Mouse (Mus musculus) midbrain, embryonic 15.5 days (tissue): Measurements from ENCODE around the gene Nt5c3b. TPM values are rescaled to one million over a fixed set of nuclear protein-coding genes. Genes with fewer than 3 reads are reported as not detected.
A peak's percentile ranks its signal among the peaks of the same experiment; 100 is the strongest.

ENCODE experiments used
- ATAC-seq: fragments of 200-750 bp; cut with Nextera tagmentation; replicated peaks from 2 replicates; pipeline ENCODE4 v1.8.0; 2017; ENCODE audit warnings: moderate TSS enrichment
- H3K27ac ChIP-seq: fragments of 300-500 bp; sonication (generic); 2 replicates; pipeline ENCODE4 v1.5.1; 2015; ENCODE audit warnings: mild to moderate bottlenecking, inconsistent platforms
- H3K27me3 ChIP-seq: fragments of 300-500 bp; sonication (generic); replicated peaks from 2 replicates; pipeline ENCODE4 v1.6.1; 2015; ENCODE audit warnings: inconsistent platforms
- H3K36me3 ChIP-seq: fragments of 300-500 bp; sonication (generic); replicated peaks from 2 replicates; pipeline ENCODE4 v1.6.1; 2015; ENCODE audit warnings: inconsistent platforms
- H3K4me1 ChIP-seq: fragments of 300-500 bp; sonication (generic); 2 replicates; pipeline ENCODE4 v1.6.1; 2015; ENCODE audit warnings: inconsistent platforms
- H3K4me2 ChIP-seq: fragments of 300-500 bp; sonication (generic); 2 replicates; pipeline ENCODE4 v1.6.1; 2015; ENCODE audit warnings: inconsistent platforms, mild to moderate bottlenecking, moderate library complexity
- H3K4me3 ChIP-seq: fragments of 300-500 bp; sonication (generic); 2 replicates; pipeline ENCODE4 v1.5.1; 2015; ENCODE audit warnings: mild to moderate bottlenecking, inconsistent platforms
- H3K9ac ChIP-seq: fragments of 300-500 bp; sonication (generic); 2 replicates; pipeline ENCODE4 v1.6.1; 2015; ENCODE audit warnings: mild to moderate bottlenecking, inconsistent platforms
- H3K9me3 ChIP-seq: fragments of 300-500 bp; sonication (generic); 2 replicates; pipeline ENCODE4 v1.6.1; 2016; ENCODE audit warnings: inconsistent platforms
- WGBS: fragments of 180-500 bp; shearing (Covaris S2); methylation state at CpG from one replicate; pipeline ENCODE4 v1.1.7; 2015; ENCODE audit warnings: mixed read lengths; 5-methylcytosine and 5-hydroxymethylcytosine counted together
- polyA plus RNA-seq: library from polyadenylated mRNA; unstranded; fragments of >200 nt; fragmentation: Nextera tagmentation; extraction: Ambion mirVana; gene quantifications from 2 replicates; pipeline ENCODE4 v1.2.1, GENCODE M21; 2015

Nt5c3b gene
- polyA plus RNA-seq, 1 experiment from 2014 or later: 115 TPM

DNA sequence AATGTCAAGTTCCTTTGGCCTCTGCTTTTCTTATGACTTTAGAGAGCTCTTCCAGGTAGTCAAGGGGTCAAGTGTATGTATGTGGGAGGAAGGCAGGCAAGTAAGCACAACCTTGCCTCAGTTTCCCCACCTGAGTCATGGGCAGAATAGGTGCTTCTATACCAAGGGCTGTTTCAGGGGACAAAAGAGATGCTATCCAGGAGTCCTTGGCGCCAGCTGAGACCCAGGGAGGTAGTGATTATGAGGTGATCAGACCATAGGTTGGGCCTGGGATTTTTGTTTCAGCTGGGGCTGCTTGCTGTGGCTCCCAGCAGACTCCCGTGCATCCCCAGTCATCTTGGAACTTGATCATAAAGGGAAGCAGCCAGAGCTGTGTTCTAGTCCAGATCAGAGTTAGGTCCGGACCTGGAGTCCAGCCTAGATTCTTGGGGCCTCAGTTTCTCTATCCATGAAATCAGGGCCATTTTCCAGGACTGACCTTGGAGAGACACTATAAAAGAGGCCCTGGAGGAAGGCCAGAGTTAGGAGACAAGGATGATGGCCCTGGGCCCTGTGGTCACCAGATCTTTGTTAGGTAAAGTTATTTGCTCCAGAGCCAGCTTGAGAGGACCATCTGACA is 37.0 kb downstream of the Nt5c3b start:
- Histone ChIP-seq H3K36me3 (no peaks in the 10 kb centered on the region), H3K27ac (no peak overlapping the region), H3K27me3 (no peaks in the 10 kb centered on the region), H3K9me3 (no peaks in the 10 kb centered on the region), H3K4me1 (peaks cover 4% of the 10 kb centered on the region), H3K9ac (no peak overlapping the region), H3K4me2 (no peak overlapping the region), H3K4me3 (no peak overlapping the region)
- no peak for ATAC-seq
- WGBS: 79% methylated on average over 3 of the region's 3 CpGs

DNA sequence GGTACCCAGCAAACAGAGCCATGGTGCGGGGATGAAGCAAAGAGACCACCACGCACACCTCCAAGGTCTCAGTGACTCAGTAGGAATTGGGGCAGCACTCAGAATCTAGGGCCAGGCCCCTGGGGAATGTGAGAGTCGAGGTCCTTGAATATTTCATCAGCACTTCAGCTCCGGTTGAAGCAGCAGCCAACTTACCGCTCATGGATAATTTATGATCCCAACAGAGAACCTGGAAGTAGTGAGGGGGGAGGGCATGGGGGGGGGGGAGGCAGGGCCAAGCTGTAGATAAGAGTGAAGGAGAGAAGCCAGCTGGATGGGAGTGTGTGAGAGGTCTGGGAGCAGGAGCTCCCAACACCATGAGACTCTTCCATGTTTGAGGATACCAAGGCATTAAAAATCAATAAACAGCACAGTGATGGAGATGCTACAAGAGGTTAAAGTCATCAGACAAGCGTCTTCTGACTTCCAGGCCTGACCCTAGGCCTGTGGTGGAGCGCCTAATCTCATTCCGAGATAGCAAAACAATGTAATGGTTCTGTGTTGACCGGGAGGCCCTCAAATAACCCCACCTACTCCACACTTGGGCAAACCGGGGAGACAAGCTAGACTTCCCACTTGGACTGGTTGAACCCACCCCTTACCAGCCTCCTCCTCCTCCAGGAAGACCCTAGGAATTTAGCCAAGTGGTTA is 38.0 kb downstream of the Nt5c3b start:
- Histone ChIP-seq H3K4me2 (no peak overlapping the region), H3K9ac (no peak overlapping the region), H3K27me3 (no peaks in the 10 kb centered on the region), H3K4me3 (no peak overlapping the region), H3K9me3 (no peaks in the 10 kb centered on the region), H3K27ac (no peak overlapping the region), H3K4me1 (peaks cover 4% of the 10 kb centered on the region), H3K36me3 (no peaks in the 10 kb centered on the region)
- 64% methylated on average over 10 of the region's 10 CpGs for WGBS
- ATAC-seq: no peak

DNA sequence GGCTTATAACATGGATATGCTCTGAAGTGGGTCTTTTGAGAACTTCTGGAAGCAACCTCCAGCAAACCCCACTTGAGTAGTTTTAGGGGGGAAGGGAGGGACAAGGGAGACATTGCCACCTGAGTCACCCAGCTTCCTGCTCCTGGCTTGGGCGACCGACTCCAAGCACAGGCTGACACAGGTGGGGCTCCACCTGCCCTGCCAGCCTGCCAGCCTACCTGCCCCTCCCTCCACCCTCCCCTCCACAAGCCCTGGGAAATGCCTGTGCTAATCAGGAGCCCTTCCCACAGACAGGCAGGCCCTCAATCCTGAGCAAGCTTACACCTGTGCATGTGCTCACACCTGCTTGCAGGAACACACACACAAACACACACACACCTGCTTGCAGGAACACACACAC is 38.9 kb downstream of the Nt5c3b start:
- Histone ChIP-seq H3K9me3 (no peaks in the 10 kb centered on the region), H3K4me3 (no peak overlapping the region), H3K27ac (no peak overlapping the region), H3K9ac (no peak overlapping the region), H3K4me2 (no peak overlapping the region), H3K4me1 (peaks cover 7% of the 10 kb centered on the region), H3K27me3 (no peaks in the 10 kb centered on the region), H3K36me3 (no peaks in the 10 kb centered on the region)
- WGBS: 88% methylated on average over 2 of the region's 2 CpGs
- no peak for ATAC-seq

DNA sequence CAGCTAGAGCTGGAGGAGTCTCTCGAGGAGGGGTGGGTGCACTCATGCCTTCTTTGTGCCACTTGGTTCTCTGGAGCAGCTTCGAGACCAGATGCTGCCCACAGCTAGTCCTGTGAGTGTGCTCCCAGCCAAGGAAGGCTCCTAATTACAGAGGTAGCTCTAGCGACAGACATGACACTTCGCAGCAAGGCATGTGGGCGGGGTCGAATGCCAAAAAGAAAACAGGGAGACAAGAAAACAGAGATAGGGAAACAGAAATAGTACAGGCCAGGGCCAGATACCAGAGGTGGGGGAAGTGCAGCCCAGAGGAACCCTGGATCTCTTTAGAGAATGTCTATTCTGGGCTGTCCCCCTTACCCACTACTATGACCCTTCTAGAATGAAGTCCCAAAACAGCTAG is 39.4 kb downstream of the Nt5c3b start:
- no peak overlapping the region for H3K27ac ChIP-seq
- peaks cover 7% of the 10 kb centered on the region for H3K4me1 ChIP-seq
- no peak for ATAC-seq
- no peak overlapping the region for H3K4me3 ChIP-seq
- no peaks in the 10 kb centered on the region for H3K9me3 ChIP-seq
- H3K4me2 ChIP-seq: no peak overlapping the region
- no peaks in the 10 kb centered on the region for H3K27me3 ChIP-seq
- no peak overlapping the region for H3K9ac ChIP-seq
- H3K36me3 ChIP-seq: no peaks in the 10 kb centered on the region
- WGBS: 52% methylated on average over 6 of the region's 6 CpGs

DNA sequence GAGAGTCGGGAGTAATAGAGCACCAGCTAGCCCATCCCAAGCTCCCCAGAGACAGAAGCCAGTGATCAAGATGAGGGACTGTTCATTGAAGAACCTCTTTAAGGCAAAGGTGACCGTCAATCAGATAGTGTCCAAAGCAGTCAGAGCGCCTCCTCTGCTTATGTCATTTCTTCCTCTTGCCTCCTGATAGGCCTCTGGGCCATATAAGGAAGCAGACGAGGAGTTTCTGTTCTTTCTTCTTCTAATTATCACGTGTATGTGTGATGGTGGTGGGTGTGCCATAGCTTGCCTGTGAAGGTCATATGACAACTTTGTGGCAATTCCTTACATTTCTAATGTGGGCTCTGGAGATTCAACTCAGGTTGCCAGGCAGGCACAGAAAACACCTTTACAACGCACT is 40.8 kb downstream of the Nt5c3b start:
- H3K4me2 ChIP-seq: no peak overlapping the region
- no peak for ATAC-seq
- H3K4me1 ChIP-seq: peaks cover 18% of the 10 kb centered on the region
- H3K36me3 ChIP-seq: no peaks in the 10 kb centered on the region
- no peak overlapping the region for H3K9ac ChIP-seq
- no peaks in the 10 kb centered on the region for H3K27me3 ChIP-seq
- 81% methylated on average over 6 of the region's 6 CpGs for WGBS
- H3K4me3 ChIP-seq: no peak overlapping the region
- H3K9me3 ChIP-seq: no peaks in the 10 kb centered on the region
- no peak overlapping the region for H3K27ac ChIP-seq

DNA sequence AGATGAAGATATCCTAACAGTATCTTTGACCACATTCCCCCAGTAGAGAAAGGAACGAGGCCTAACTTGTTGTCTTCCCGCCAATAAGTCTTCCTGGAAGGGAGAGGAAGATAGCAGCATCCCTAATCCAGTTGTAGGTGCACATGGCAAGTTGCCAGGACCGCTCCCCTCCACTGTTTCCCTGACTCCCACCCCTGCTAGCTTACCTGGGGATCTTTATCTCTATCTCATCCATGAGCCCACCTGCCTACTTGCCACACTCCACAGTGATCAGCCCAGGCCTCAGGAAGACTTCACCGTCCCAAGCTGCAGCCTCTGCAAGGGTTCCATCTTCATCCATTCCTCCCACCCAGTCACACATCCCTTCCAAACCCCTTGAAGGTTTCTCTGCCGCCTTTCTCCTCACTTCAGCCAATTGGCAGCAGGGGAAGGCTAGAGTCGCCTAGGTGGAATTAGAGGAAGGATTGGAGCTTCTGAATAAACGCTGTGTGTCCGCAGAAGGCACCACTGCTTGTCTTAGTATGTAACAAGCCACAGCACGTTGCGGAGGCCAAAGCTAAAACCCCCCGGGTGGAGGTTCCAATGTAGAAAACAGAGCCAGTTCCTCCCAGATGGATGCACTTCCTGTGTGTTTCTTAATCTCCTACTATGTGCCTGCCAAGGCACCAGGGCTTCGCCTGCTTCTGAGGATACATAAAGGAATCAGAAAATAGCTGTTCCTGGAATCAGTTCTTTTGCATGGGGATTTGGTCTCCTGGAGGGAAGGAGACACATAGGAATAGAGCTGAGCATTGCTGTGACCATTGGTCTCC is 41.7 kb downstream of the Nt5c3b start:
- no peaks in the 10 kb centered on the region for H3K27me3 ChIP-seq
- WGBS: 79% methylated on average over 12 of the region's 12 CpGs
- H3K27ac ChIP-seq: no peak overlapping the region
- peaks cover 27% of the 10 kb centered on the region for H3K4me1 ChIP-seq
- no peaks in the 10 kb centered on the region for H3K36me3 ChIP-seq
- no peak for ATAC-seq
- H3K4me3 ChIP-seq: no peak overlapping the region
- H3K9me3 ChIP-seq: no peaks in the 10 kb centered on the region
- no peak overlapping the region for H3K4me2 ChIP-seq
- no peak overlapping the region for H3K9ac ChIP-seq

DNA sequence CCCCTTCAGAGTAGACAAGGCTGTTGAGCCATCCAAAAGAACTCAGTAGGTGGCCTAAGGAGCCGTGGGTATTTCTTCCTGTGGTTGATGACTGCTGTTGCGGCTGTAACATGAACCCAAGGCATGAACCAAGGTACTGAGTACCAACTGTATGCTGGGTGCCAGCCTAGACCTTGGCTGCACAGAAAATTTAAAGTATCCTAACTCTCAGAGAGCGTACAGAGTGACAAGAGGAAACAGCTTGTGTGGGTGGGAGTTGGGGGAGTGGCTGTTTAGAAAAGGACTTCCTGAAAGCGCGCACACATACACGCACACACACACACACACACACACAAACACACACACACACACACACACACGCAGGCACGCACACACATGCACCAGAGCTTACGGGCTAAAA is 42.3 kb downstream of the Nt5c3b start:
- no peaks in the 10 kb centered on the region for H3K9me3 ChIP-seq
- H3K36me3 ChIP-seq: no peaks in the 10 kb centered on the region
- 84% methylated on average over 9 of the region's 9 CpGs for WGBS
- H3K4me3 ChIP-seq: no peak overlapping the region
- H3K27ac ChIP-seq: no peak overlapping the region
- H3K27me3 ChIP-seq: no peaks in the 10 kb centered on the region
- no peak overlapping the region for H3K4me2 ChIP-seq
- no peak overlapping the region for H3K9ac ChIP-seq
- peaks cover 31% of the 10 kb centered on the region for H3K4me1 ChIP-seq
- ATAC-seq: no peak

DNA sequence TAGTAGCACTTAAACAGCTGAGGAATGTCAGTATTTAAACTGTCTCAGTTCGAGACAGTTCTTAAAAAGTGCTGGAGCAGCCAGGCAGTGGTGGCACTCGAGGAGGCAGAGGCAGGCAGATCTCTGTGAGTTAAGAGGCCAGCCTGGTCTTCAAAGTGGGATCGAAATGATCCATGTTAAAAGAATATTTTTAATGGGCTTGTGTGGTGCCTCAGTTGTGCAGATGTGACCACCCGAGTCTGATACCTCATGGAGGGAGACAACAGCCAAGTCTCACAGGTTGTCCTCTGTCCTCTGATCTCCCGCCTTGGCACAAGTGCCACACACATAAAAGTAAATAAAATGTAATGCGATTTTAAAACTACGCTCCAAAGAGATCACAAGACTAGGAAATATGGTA is 43.1 kb downstream of the Nt5c3b start:
- H3K4me2 ChIP-seq: peak overlapping the region; percentile 74; the same call in 1 of the 2 replicates
- H3K36me3 ChIP-seq: no peaks in the 10 kb centered on the region
- peaks cover 37% of the 10 kb centered on the region for H3K4me1 ChIP-seq
- no peaks in the 10 kb centered on the region for H3K27me3 ChIP-seq
- no peak overlapping the region for H3K4me3 ChIP-seq
- no peaks in the 10 kb centered on the region for H3K9me3 ChIP-seq
- H3K27ac ChIP-seq: peak overlapping the region; percentile 44; the same call in 1 of the 2 replicates
- ATAC-seq: no peak
- 96% methylated on average over 7 of the region's 7 CpGs for WGBS
- no peak overlapping the region for H3K9ac ChIP-seq

DNA sequence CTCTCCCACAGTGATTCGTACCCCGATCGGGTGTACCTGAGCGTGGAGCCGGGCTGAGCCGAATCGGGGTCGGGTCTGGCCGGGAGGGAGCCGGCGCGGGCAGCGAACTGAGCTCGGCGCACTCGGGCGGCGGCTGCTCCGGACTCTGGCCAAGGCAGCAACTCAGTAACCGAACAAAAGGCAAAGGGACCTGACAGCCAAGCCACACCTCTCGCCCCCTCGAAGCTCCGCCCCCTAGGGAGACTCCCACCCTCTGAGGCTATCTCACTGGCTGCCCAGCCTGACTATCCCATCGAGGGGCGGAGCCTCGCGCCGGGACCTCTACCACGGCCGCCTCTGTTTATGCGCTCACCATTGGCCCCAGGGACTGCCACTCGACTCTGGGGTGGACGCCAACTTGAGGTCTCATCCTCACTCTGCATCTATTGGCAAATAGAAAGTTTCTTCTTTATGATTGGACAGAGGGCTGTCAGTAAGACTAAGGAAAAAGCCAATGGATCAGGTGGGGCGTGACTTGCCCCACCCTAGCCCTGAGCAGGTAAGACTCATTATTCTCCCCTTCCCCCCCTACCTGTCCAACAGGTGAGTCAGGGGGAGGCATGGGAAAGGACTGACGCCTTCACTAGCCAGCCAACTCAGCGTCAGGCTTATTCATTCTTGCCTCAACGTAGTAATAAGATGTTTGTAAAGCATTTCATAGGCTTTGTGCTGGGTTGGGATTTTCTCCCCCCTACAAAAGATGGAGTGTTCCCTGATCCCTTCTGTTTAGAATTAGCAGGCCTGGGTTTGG is 43.8 kb downstream of the Nt5c3b start, which contains the start of gene Jup:
Gene Jup, minus strand, starts transcription at position 164 of the 790 bp plus-strand sequence.
- H3K27ac ChIP-seq: peak within 1 kb of the TSS; percentile 76
- peaks cover 34% of the 10 kb centered on the region for H3K4me1 ChIP-seq
- no peaks in the 10 kb centered on the region for H3K9me3 ChIP-seq
- H3K36me3 ChIP-seq: no peaks in the 10 kb centered on the region
- peak within 1 kb of the TSS; percentile 74 for H3K4me2 ChIP-seq
- whole genome bisulfite sequencing: under 1% methylated on average over 37 of the region's 37 CpGs
- peak within 1 kb of the TSS; percentile 85 for H3K9ac ChIP-seq
- H3K4me3 ChIP-seq: peak within 1 kb of the TSS; percentile 73
- H3K27me3 ChIP-seq: no peaks in the 10 kb centered on the region
- peak; percentile 99 for ATAC-seq

DNA sequence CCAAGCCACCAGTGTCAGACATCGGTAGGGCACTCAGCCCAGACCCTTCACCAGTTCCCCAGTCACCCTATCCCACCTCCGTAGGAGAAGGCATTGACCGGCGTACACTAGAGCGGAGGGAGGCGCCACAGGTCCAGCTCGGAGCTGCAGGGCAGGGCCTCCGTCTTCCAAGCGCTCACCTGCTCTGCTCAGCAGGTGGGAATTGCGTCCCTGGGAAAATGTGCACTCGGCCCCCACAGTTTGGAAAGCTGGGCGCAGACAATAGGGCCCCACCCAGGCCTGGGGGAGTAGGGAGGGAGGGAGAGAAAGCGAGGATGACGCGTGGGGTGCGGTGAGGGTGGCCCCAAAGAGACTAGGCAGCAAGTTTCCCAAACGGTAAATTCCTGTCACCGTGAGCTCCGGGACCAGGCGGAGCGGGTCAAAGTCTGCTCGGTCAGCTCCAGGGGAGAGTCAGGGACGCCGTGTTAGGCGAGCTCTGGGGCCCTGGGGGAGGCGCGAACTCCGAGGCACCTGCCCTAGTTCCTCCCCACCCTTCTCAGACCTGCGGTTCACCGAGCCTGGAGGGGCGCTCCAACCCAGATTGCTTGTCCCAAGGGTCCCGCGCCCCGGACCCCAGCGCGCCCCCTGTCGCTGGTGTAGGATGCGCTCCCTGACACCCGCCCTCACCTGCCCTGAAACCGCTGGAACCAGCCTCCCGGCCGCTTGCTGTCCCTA is 44.6 kb downstream of the Nt5c3b start:
- peak; percentile 48 for ATAC-seq
- 2% methylated on average over 42 of the region's 42 CpGs for WGBS
- no peaks in the 10 kb centered on the region for H3K9me3 ChIP-seq
- no peaks in the 10 kb centered on the region for H3K36me3 ChIP-seq
- peak overlapping the region; percentile 73 for H3K4me3 ChIP-seq
- peaks cover 34% of the 10 kb centered on the region for H3K4me1 ChIP-seq
- peak overlapping the region; percentile 76 for H3K27ac ChIP-seq
- peak overlapping the region; percentile 85 for H3K9ac ChIP-seq
- no peaks in the 10 kb centered on the region for H3K27me3 ChIP-seq
- H3K4me2 ChIP-seq: peak overlapping the region; percentile 74

DNA sequence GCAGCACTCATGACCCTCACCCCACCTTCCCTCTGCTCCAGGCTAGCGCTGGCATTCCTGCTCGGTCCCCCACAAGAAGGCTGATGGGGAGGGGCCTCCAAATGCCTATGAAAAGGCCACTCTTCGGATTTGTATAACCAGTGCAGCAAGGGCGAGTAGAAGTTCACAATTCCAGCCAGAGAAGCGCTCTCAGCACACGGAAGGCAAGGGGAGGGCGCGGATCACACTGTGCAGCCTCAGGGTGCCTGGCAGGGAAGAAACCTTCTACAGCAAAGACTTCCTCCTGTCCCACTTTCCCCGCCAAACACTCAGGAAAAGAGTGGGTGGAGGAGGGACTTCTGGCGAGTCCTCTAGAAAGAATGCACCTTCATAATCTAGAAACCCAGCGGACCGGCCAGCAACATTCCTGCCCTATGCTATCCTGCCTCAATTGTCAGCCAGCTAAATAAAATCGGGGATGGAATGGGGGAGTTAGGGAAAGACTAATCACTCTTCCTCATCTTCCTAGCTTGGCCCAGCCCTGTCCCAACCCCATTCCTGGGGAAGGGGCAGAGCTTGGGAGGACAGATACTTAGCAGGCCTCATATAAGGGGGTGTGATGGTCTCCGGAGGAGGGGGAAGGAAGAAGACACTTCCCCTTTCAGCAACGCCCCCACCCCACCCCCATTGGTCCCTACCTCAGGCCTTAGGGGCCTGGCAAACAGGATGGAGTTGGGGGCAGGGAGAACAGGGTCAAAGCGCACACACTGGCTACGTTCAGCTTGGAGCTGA is 45.6 kb downstream of the Nt5c3b start:
- H3K9me3 ChIP-seq: no peaks in the 10 kb centered on the region
- no peaks in the 10 kb centered on the region for H3K27me3 ChIP-seq
- no peak for ATAC-seq
- no peaks in the 10 kb centered on the region for H3K36me3 ChIP-seq
- H3K4me2 ChIP-seq: peak overlapping the region; percentile 74
- H3K27ac ChIP-seq: no peak overlapping the region
- peak overlapping the region; percentile 85 for H3K9ac ChIP-seq
- peaks cover 40% of the 10 kb centered on the region for H3K4me1 ChIP-seq
- 27% methylated on average over 17 of the region's 17 CpGs for WGBS
- peak overlapping the region; percentile 73 for H3K4me3 ChIP-seq
